Mouse (Mus musculus): ENCODE results near the gene Tmem19. TPM values are rescaled to one million over a fixed set of nuclear protein-coding genes. Genes with fewer than 3 reads are reported as not detected.
"Not testable (repeated sequence)": the region's sequence is repeated elsewhere in the genome, so short reads cannot be mapped to it uniquely, and the experiment has no call there.

Gene Tmem19
- polyA plus RNA-seq, 1 experiment, result 16.6 TPM

DNA sequence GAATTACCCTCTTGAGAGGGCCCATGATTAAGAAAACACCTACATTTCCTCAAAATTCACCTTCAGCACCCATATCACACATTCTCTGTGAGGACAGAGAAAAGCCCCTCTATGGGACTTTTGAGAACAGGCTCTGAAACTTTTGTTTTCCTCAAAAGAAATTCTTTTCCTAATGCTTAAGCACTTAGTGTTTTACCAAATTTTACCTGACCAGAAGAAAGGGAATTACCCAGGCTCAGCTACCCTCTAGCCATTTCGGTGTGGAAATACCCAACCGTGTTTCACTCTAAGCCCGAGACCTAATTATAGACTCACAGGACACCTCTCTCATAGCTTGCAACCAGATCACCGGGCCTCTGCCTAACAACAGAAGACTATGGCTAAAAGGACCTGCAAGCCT is 29.3 kb downstream of the Tmem19 start:
- TF ChIP-seq CEBPB (IDR thresholded peaks at IDR 0.05; ENCODE audit: low read depth) (no peak), MAX (IDR thresholded peaks at IDR 0.05) (no peak), MYOG (IDR thresholded peaks at IDR 0.05; ENCODE audit: control insufficient read depth, extremely low read depth, insufficient read length) (no peak)
- no peaks in the 10 kb centered on the region for H3K79me3 ChIP-seq (ENCODE audit: low read depth)
- no peaks in the 10 kb centered on the region for H3K36me3 ChIP-seq (ENCODE audit: control insufficient read depth, insufficient read depth)
- H3K4me3 ChIP-seq (ENCODE audit: insufficient read depth, poor library complexity, severe bottlenecking), result no peak overlapping the region
- H3ac ChIP-seq (ENCODE audit: control insufficient read depth, insufficient read length, low read depth), result no peak overlapping the region
- no peaks in the 10 kb centered on the region for H3K27me3 ChIP-seq (ENCODE audit: control insufficient read depth, insufficient read depth, insufficient read length)
- no peaks in the 10 kb centered on the region for H3K79me2 ChIP-seq (ENCODE audit: control insufficient read depth, insufficient read depth)

DNA sequence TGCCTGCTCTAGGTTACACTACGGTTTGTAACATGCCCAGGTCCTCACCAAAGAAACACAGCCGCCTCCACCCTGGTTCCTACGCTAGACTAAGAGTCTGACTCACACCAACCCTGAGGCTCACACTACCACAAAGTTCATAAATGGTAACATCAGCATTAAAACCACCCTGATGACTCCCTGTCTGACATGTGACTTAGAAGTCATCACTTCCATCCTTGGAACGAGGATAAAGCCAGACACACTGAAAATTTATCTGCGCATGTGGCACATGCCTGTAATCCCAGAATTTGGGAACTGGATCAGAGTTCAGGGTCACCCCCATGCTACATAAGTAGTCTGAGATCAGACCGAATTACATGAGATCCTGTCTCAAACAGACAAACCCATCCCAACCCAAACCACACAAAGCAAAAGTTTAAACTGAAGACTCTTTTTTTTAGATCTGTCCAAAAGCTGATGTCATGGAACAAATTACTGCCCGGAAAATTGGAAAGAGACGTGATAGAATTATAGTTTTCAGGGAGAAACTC is 29.8 kb downstream of the Tmem19 start:
- H3K27me3 ChIP-seq (ENCODE audit: control insufficient read depth, insufficient read depth, insufficient read length), result no peaks in the 10 kb centered on the region
- H3K4me3 ChIP-seq (ENCODE audit: insufficient read depth, poor library complexity, severe bottlenecking), result no peak overlapping the region
- H3K79me3 ChIP-seq (ENCODE audit: low read depth), result no peaks in the 10 kb centered on the region
- H3K36me3 ChIP-seq (ENCODE audit: control insufficient read depth, insufficient read depth), result no peaks in the 10 kb centered on the region
- TF ChIP-seq USF1 (IDR thresholded peaks at IDR 0.05; ENCODE audit: low read depth) (peak; percentile 93), MYOG (IDR thresholded peaks at IDR 0.05; ENCODE audit: control insufficient read depth, extremely low read depth, insufficient read length) (no peak), MYOD1 (IDR thresholded peaks at IDR 0.05; ENCODE audit: control insufficient read depth, insufficient read length, low read depth) (peak; percentile 59), CEBPB (IDR thresholded peaks at IDR 0.05; ENCODE audit: low read depth) (no peak), MAX (IDR thresholded peaks at IDR 0.05) (peak; percentile 93), CTCF (IDR thresholded peaks at IDR 0.05; ENCODE audit: control insufficient read depth, insufficient read depth, insufficient read length) (no peak), FOSL1 (IDR thresholded peaks at IDR 0.05; ENCODE audit: insufficient read depth, low read length, poor library complexity, severe bottlenecking) (no peak)
- no peaks in the 10 kb centered on the region for H3K79me2 ChIP-seq (ENCODE audit: control insufficient read depth, insufficient read depth)
- H3ac ChIP-seq (ENCODE audit: control insufficient read depth, insufficient read length, low read depth), result peak overlapping the region; percentile 48

DNA sequence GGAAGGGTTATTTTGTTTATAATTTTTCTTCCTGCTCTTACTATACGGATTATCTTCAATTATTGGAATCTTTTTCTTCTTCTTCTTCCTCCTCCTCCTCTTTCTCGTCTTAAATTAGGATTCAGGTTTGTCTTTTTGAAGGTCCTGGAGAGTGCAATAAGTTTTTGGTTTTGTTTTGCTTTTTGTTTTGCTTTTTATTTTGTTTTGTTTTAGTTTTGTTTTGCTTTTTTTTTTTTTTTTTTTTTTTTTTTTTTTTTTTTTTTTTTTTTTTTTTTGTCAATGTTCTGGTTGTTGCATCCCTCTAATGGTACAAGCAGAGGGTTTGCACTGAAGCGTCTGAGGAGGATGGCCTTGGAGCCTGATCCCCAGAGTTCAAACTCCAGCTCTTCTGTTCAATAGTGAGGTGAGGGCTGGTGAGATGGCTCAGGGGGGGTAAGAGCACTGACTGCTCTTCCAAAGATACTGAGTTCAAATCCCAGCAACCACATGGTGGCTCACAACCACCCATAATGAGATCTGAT is 33.2 kb downstream of the Tmem19 start:
- no peaks in the 10 kb centered on the region for H3K36me3 ChIP-seq (ENCODE audit: control insufficient read depth, insufficient read depth)
- TF ChIP-seq MAX (IDR thresholded peaks at IDR 0.05), result no peak
- no peak for TF ChIP-seq CTCF (IDR thresholded peaks at IDR 0.05; ENCODE audit: control insufficient read depth, insufficient read depth, insufficient read length)
- TF ChIP-seq USF1 (IDR thresholded peaks at IDR 0.05; ENCODE audit: low read depth), result no peak
- TF ChIP-seq FOSL1 (IDR thresholded peaks at IDR 0.05; ENCODE audit: insufficient read depth, low read length, poor library complexity, severe bottlenecking), result no peak
- TF ChIP-seq MYOD1 (IDR thresholded peaks at IDR 0.05; ENCODE audit: control insufficient read depth, insufficient read length, low read depth), result no peak
- TF ChIP-seq MYOG (IDR thresholded peaks at IDR 0.05; ENCODE audit: control insufficient read depth, extremely low read depth, insufficient read length), result no peak
- TF ChIP-seq CEBPB (IDR thresholded peaks at IDR 0.05; ENCODE audit: low read depth), result no peak
- no peaks in the 10 kb centered on the region for H3K27me3 ChIP-seq (ENCODE audit: control insufficient read depth, insufficient read depth, insufficient read length)
- no peak overlapping the region for H3K4me3 ChIP-seq (ENCODE audit: insufficient read depth, poor library complexity, severe bottlenecking)
- H3K79me2 ChIP-seq (ENCODE audit: control insufficient read depth, insufficient read depth), result no peaks in the 10 kb centered on the region
- no peak overlapping the region for H3ac ChIP-seq (ENCODE audit: control insufficient read depth, insufficient read length, low read depth)
- no peaks in the 10 kb centered on the region for H3K79me3 ChIP-seq (ENCODE audit: low read depth)

- Histone ChIP-seq H3K27me3 (ENCODE audit: control insufficient read depth, insufficient read depth, insufficient read length) (no peaks in the 10 kb centered on the region), H3K4me3 (ENCODE audit: insufficient read depth, poor library complexity, severe bottlenecking) (no peak overlapping the region), H3K36me3 (ENCODE audit: control insufficient read depth, insufficient read depth) (no peaks in the 10 kb centered on the region), H3K79me2 (ENCODE audit: control insufficient read depth, insufficient read depth) (no peaks in the 10 kb centered on the region), H3ac (ENCODE audit: control insufficient read depth, insufficient read length, low read depth) (no peak overlapping the region), H3K79me3 (ENCODE audit: low read depth) (no peaks in the 10 kb centered on the region)
- TF ChIP-seq CEBPB (IDR thresholded peaks at IDR 0.05; ENCODE audit: low read depth), result no peak
- TF ChIP-seq MYOG (IDR thresholded peaks at IDR 0.05; ENCODE audit: control insufficient read depth, extremely low read depth, insufficient read length), result no peak
- TF ChIP-seq FOSL1 (IDR thresholded peaks at IDR 0.05; ENCODE audit: insufficient read depth, low read length, poor library complexity, severe bottlenecking), result peak; percentile 31
- TF ChIP-seq USF1 (IDR thresholded peaks at IDR 0.05; ENCODE audit: low read depth), result no peak
Measured at GRCm38 (mm10) chr10:115328514-115328913, 33.8 kb downstream of the Tmem19 start.

DNA sequence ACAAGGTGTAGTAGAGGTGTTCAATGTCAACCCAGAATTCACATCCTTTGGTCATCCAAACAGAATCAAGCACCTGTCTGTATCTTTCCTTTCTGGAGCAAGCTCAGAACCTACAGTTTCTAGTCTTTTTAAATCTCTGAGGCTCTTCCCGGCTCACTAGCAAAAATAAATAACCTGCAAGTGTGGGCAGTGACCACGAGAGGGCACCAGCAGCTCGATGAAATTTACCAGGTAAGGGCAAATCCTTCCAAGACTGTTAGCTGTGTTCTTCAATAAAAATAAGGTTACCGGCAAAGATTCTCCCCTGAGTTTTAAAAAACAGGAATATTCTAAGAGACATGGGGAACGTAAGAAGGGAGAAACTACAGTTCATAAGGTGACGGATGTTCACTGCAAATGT is 39.0 kb downstream of the Tmem19 start:
- H3K36me3 ChIP-seq (ENCODE audit: control insufficient read depth, insufficient read depth), result no peaks in the 10 kb centered on the region
- TF ChIP-seq CTCF (IDR thresholded peaks at IDR 0.05; ENCODE audit: control insufficient read depth, insufficient read depth, insufficient read length), result peak; percentile 34
- TF ChIP-seq MYOD1 (IDR thresholded peaks at IDR 0.05; ENCODE audit: control insufficient read depth, insufficient read length, low read depth), result no peak
- H3K27me3 ChIP-seq (ENCODE audit: control insufficient read depth, insufficient read depth, insufficient read length), result no peaks in the 10 kb centered on the region
- no peaks in the 10 kb centered on the region for H3K79me3 ChIP-seq (ENCODE audit: low read depth)
- H3K79me2 ChIP-seq (ENCODE audit: control insufficient read depth, insufficient read depth), result no peaks in the 10 kb centered on the region
- no peak overlapping the region for H3K4me3 ChIP-seq (ENCODE audit: insufficient read depth, poor library complexity, severe bottlenecking)
- no peak overlapping the region for H3ac ChIP-seq (ENCODE audit: control insufficient read depth, insufficient read length, low read depth)

GRCm38 (mm10) chr10:115321317-115322035 is 40.8 kb downstream of the Tmem19 start:
- H3ac ChIP-seq (ENCODE audit: control insufficient read depth, insufficient read length, low read depth), result no peak overlapping the region
- no peaks in the 10 kb centered on the region for H3K79me2 ChIP-seq (ENCODE audit: control insufficient read depth, insufficient read depth)
- no peak overlapping the region for H3K4me3 ChIP-seq (ENCODE audit: insufficient read depth, poor library complexity, severe bottlenecking)
- no peaks in the 10 kb centered on the region for H3K36me3 ChIP-seq (ENCODE audit: control insufficient read depth, insufficient read depth)
- TF ChIP-seq USF1 (IDR thresholded peaks at IDR 0.05; ENCODE audit: low read depth) (no peak), FOSL1 (IDR thresholded peaks at IDR 0.05; ENCODE audit: insufficient read depth, low read length, poor library complexity, severe bottlenecking) (no peak), MYOG (IDR thresholded peaks at IDR 0.05; ENCODE audit: control insufficient read depth, extremely low read depth, insufficient read length) (no peak), CTCF (IDR thresholded peaks at IDR 0.05; ENCODE audit: control insufficient read depth, insufficient read depth, insufficient read length) (no peak), CEBPB (IDR thresholded peaks at IDR 0.05; ENCODE audit: low read depth) (no peak), MYOD1 (IDR thresholded peaks at IDR 0.05; ENCODE audit: control insufficient read depth, insufficient read length, low read depth) (no peak)
- H3K79me3 ChIP-seq (ENCODE audit: low read depth), result no peaks in the 10 kb centered on the region
- H3K27me3 ChIP-seq (ENCODE audit: control insufficient read depth, insufficient read depth, insufficient read length), result no peaks in the 10 kb centered on the region

DNA sequence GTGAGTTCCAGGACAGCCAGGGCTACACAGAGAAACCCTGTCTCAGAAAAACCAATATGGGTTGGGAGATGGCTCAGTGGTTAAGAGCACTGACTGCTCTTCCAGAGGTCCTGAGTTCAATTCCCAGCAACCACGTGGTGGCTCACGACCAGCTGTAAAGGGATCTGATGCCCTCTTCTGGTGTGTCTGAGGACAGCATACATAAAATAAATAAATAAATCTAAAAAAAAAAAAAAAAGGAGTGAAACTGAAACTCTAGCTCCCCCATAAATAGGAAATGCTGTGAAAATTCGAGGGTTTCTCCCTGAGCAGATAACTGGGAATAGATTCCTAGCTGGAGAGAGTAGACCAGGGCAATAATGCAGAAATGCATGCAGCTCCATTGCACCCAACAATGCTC is 43.9 kb downstream of the Tmem19 start:
- Histone ChIP-seq H3K79me3 (ENCODE audit: low read depth) (peaks cover 17% of the 10 kb centered on the region), H3K79me2 (ENCODE audit: control insufficient read depth, insufficient read depth) (peaks cover 20% of the 10 kb centered on the region)
- not testable (repeated sequence) for H3K27me3 ChIP-seq (ENCODE audit: control insufficient read depth, insufficient read depth, insufficient read length); H3ac ChIP-seq (ENCODE audit: control insufficient read depth, insufficient read length, low read depth); H3K36me3 ChIP-seq (ENCODE audit: control insufficient read depth, insufficient read depth); H3K4me3 ChIP-seq (ENCODE audit: insufficient read depth, poor library complexity, severe bottlenecking)

All from C2C12 (cell line).